Mouse (Mus musculus) ES-E14 (cell line): ENCODE measurements at regions not wholly inside any gene's neighbourhood (a gene's known extent, or its start where the extent isn't known, plus 50 kb on each side); places are given as distances from the start of the nearest gene placed in this dataset.

ENCODE experiments used
- DNase-seq: peaks from one replicate; pipeline ENCODE4 v3.0.0-alpha.2; 2013; ENCODE audit warnings: low read depth, low spot score
- H3K27ac ChIP-seq: 2 replicates; pipeline ENCODE4 v1.5.1; 2012; ENCODE audit warnings: low read depth, mild to moderate bottlenecking, low read length, moderate library complexity, mixed read lengths; ENCODE audit not compliant: poor library complexity, insufficient read depth, severe bottlenecking
- H3K36me3 ChIP-seq: 2 replicates; pipeline ENCODE4 v1.6.1; 2012; ENCODE audit warnings: mild to moderate bottlenecking, low read length, moderate library complexity, mixed read lengths; ENCODE audit not compliant: control insufficient read depth, poor library complexity, insufficient read depth, severe bottlenecking
- H3K4me1 ChIP-seq, 2 experiments: fragments of 150-350 bp in 1 of 2; sonication (generic) in 1 of 2; 2 replicates each; pipeline ENCODE4 v1.6.1; 2012; ENCODE audit warnings: low read length in 2 of 2, mild to moderate bottlenecking in 1 of 2, mixed read lengths in 1 of 2; ENCODE audit not compliant: control insufficient read depth in 2 of 2, insufficient read depth in 2 of 2, poor library complexity in 1 of 2
- H3K4me3 ChIP-seq, 2 experiments: fragments of 150-350 bp in 1 of 2; sonication (generic) in 1 of 2; 2 replicates each; pipeline ENCODE4 v1.5.1; 2012; ENCODE audit warnings: low read length in 2 of 2, low read depth in 1 of 2, mild to moderate bottlenecking in 1 of 2, mixed read lengths in 1 of 2; ENCODE audit not compliant: insufficient read depth in 1 of 2, poor library complexity in 1 of 2, severe bottlenecking in 1 of 2
- H3K9ac ChIP-seq: 2 replicates; pipeline ENCODE4 v1.6.1; 2012; ENCODE audit warnings: low read depth, mild to moderate bottlenecking, low read length, mixed read lengths; ENCODE audit not compliant: poor library complexity, insufficient read depth, severe bottlenecking
- H3K9me3 ChIP-seq: fragments of 150-350 bp; sonication (generic); 2 replicates; pipeline ENCODE4 v1.6.1; 2012; ENCODE audit warnings: low read depth, mild to moderate bottlenecking, low read length; ENCODE audit not compliant: control insufficient read depth, insufficient read depth
- CHD2 ChIP-seq: IDR thresholded peaks from 2 replicates; pipeline ENCODE4 v1.6.1; 2014; ENCODE audit warnings: mild to moderate bottlenecking, low read depth, low read length, inconsistent platforms
- HCFC1 ChIP-seq: IDR thresholded peaks from 2 replicates; pipeline ENCODE4 v1.6.1; 2012; ENCODE audit warnings: low read length, inconsistent platforms, borderline replicate concordance; ENCODE audit not compliant: insufficient read depth
- MAFK ChIP-seq: IDR thresholded peaks from 2 replicates; pipeline ENCODE4 v1.6.1; 2014; ENCODE audit warnings: mild to moderate bottlenecking, low read depth, low read length, inconsistent platforms; ENCODE audit not compliant: insufficient read depth
- ZC3H11A ChIP-seq: IDR thresholded peaks from 2 replicates; pipeline ENCODE4 v1.6.1; 2012; ENCODE audit warnings: low read depth, mild to moderate bottlenecking, inconsistent platforms, low read length, borderline replicate concordance
- ZNF384 ChIP-seq: IDR thresholded peaks from 2 replicates; pipeline ENCODE4 v1.6.1; 2012; ENCODE audit warnings: low read depth, low read length, inconsistent platforms
- in situ Hi-C, 2 experiments: fragments of 600-800 bp; cut with MboI; formaldehyde crosslinking; loops; one replicate each; pipeline ENCODE4 v1.15.1; 2025; ENCODE audit warnings: low sequenced_read_pairs in 2 of 2, inconsistent platforms in 1 of 2; ENCODE audit not compliant: unreplicated experiment in 2 of 2

- in situ Hi-C loops: no loop called here
- no peaks in the 10 kb centered on the region for H3K9me3 ChIP-seq
- H3K9ac ChIP-seq: no peak overlapping the region
- H3K4me1 ChIP-seq: no peaks in the 10 kb centered on the region
- no peaks in the 10 kb centered on the region for H3K36me3 ChIP-seq
- no peak for TF ChIP-seq ZNF384
- TF ChIP-seq HCFC1: no peak
- TF ChIP-seq CHD2: no peak
- no peak for TF ChIP-seq MAFK
- no peak for TF ChIP-seq ZC3H11A
- no peak overlapping the region for H3K27ac ChIP-seq
- no peak for DNase-seq
- H3K4me3 ChIP-seq: no peak overlapping the region
Observed at GRCm38 (mm10) chr2:178930125-178930524, 499.8 kb downstream of the Cdh26 start.

GRCm38 (mm10) chr2:178948471-178948870 lies 493.8 kb upstream of the Cdh4 start:
- DNase-seq: no peak
- H3K9ac ChIP-seq: no peak overlapping the region
- TF ChIP-seq MAFK (no peak), HCFC1 (no peak), ZNF384 (no peak), CHD2 (no peak), ZC3H11A (no peak)
- in situ Hi-C loops: no loop called here
- no peak overlapping the region for H3K4me3 ChIP-seq
- no peaks in the 10 kb centered on the region for H3K36me3 ChIP-seq
- peaks cover 3 to 4% of the 10 kb centered on the region in 2 experiments for H3K4me1 ChIP-seq
- no peak overlapping the region for H3K27ac ChIP-seq
- no peaks in the 10 kb centered on the region for H3K9me3 ChIP-seq

- Histone ChIP-seq H3K4me1 (peaks cover 3 to 4% of the 10 kb centered on the region in 2 experiments), H3K9me3 (no peaks in the 10 kb centered on the region), H3K36me3 (no peaks in the 10 kb centered on the region), H3K27ac (no peak overlapping the region), H3K9ac (no peak overlapping the region), H3K4me3 (no peak overlapping the region)
- in situ Hi-C loops: no loop called here
- peak; percentile 30 for DNase-seq
- TF ChIP-seq HCFC1 (no peak), MAFK (no peak), ZC3H11A (no peak), CHD2 (no peak), ZNF384 (no peak)
Observed at GRCm38 (mm10) chr2:178949103-178949502, 493.1 kb upstream of the Cdh4 start.

- in situ Hi-C loops: no loop called here
- H3K36me3 ChIP-seq: no peaks in the 10 kb centered on the region
- no peak for TF ChIP-seq MAFK
- TF ChIP-seq ZC3H11A: no peak
- H3K9me3 ChIP-seq: no peaks in the 10 kb centered on the region
- no peak overlapping the region for H3K27ac ChIP-seq
- no peak for DNase-seq
- H3K4me1 ChIP-seq: peaks cover 3 to 4% of the 10 kb centered on the region in 2 experiments
- no peak overlapping the region for H3K9ac ChIP-seq
- no peak overlapping the region for H3K4me3 ChIP-seq
Observed at GRCm38 (mm10) chr2:178950304-178950703, 491.9 kb upstream of the Cdh4 start.

DNA sequence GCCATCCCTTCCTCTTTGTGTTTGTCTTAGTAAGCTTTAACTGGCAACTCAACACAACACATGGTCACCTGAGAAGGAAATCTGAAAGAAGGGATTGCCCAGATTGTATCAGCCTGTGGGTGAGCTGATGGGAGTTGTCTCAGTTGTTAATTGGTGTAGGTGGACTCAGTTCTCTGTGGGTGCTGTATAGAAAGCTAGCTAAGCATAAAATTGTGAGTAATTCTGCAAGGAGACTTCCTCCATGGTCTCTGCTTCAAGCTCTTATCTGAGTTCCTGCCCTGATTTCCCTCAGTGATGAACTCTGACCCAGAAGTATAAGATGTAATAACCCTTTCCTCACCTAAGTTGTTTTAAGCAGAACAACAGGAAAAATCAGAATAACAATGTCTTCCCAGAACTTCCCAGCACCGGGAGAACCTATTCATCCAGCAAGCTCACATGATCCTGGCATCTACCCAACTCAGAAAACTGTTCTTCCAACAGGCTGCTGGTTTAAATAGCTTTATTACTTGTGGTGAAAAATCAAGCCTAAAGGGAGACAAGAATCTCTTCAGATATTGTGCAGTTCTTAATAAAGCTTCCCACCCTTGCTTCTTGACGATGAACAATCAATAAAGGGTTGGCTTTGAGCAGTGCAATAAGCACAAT lies 487.7 kb upstream of the Cdh4 start:
- Histone ChIP-seq H3K27ac (no peak overlapping the region), H3K9me3 (no peaks in the 10 kb centered on the region), H3K4me3 (no peak overlapping the region), H3K36me3 (no peaks in the 10 kb centered on the region), H3K4me1 (no peaks in the 10 kb centered on the region), H3K9ac (no peak overlapping the region)
- in situ Hi-C loops: no loop called here
- TF ChIP-seq ZC3H11A (no peak), HCFC1 (no peak), CHD2 (no peak), ZNF384 (no peak), MAFK (no peak)
- no peak for DNase-seq
